Mouse (Mus musculus): ENCODE data around the gene Cd81.

DNA sequence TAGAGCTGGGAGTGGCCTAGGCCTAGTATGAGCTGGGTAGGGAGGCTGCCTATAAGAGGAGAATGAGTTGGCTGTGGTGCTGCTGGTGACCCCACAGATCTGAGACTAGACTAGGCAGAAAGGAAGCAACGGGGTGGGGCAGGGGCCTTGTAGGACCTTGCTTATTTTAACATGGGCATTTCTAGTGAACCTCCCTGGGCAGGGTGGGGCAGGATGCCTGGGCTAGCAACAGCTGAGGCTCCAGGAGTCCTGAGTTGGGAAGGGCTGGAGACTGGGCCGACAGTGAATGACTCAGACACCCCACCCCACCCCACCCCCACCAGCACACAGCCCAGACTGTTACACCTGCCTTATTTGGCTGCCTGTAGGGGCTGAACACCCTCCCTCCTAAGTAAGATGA, 10.2 kb downstream of the Cd81 start:
- TF ChIP-seq POLR2A (IDR thresholded peaks at IDR 0.05; ENCODE audit: control insufficient read depth, low read depth, low read length) (no peak), CTCF (IDR thresholded peaks at IDR 0.05; ENCODE audit: control insufficient read depth, insufficient read depth, insufficient replicate concordance, low read depth, low read length) (no peak)

Data from testis, adult 2 months (tissue).